Mouse (Mus musculus) hindbrain, embryonic 15.5 days (tissue): ENCODE measurements at regions not wholly inside any gene's neighbourhood (a gene's known extent, or its start where the extent isn't known, plus 50 kb on each side); places are given as distances from the start of the nearest gene placed in this dataset.

ENCODE experiments used
- ATAC-seq: fragments of 200-750 bp; cut with Nextera tagmentation; 2 replicates; pipeline ENCODE4 v1.8.0; 2017; ENCODE audit warnings: low read depth, moderate number of reproducible peaks, moderate TSS enrichment; ENCODE audit not compliant: low FRiP score
- H3K27ac ChIP-seq: fragments of 300-500 bp; sonication (generic); replicated peaks from 2 replicates; pipeline ENCODE4 v1.5.1; 2015; ENCODE audit warnings: mild to moderate bottlenecking, inconsistent platforms
- H3K27me3 ChIP-seq: fragments of 300-500 bp; sonication (generic); 2 replicates; pipeline ENCODE4 v1.6.1; 2015; ENCODE audit warnings: control low read depth, inconsistent platforms
- H3K36me3 ChIP-seq: fragments of 300-500 bp; sonication (generic); 2 replicates; pipeline ENCODE4 v1.6.1; 2015; ENCODE audit warnings: control low read depth, inconsistent platforms
- H3K4me1 ChIP-seq: fragments of 300-500 bp; sonication (generic); replicated peaks from 2 replicates; pipeline ENCODE4 v1.6.1; 2015; ENCODE audit warnings: control low read depth, inconsistent platforms
- H3K4me2 ChIP-seq: fragments of 300-500 bp; sonication (generic); 2 replicates; pipeline ENCODE4 v1.6.1; 2015; ENCODE audit warnings: moderate library complexity, mild to moderate bottlenecking, inconsistent platforms
- H3K4me3 ChIP-seq: fragments of 300-500 bp; sonication (generic); 2 replicates; pipeline ENCODE4 v1.5.1; 2015; ENCODE audit warnings: mild to moderate bottlenecking, inconsistent platforms
- H3K9ac ChIP-seq: fragments of 300-500 bp; sonication (generic); 2 replicates; pipeline ENCODE4 v1.6.1; 2015; ENCODE audit warnings: inconsistent platforms
- H3K9me3 ChIP-seq: fragments of 300-500 bp; sonication (generic); 2 replicates; pipeline ENCODE4 v1.6.1; 2016; ENCODE audit warnings: control low read depth, inconsistent platforms
- WGBS: fragments of 180-500 bp; shearing (Covaris S2); methylation state at CpG from one replicate; pipeline ENCODE4 v1.1.7; 2015; 5-methylcytosine and 5-hydroxymethylcytosine counted together

GRCm38 (mm10) chr13:90424541-90424940 is 335.1 kb upstream of the Xrcc4 start:
- Histone ChIP-seq H3K4me2 (no peak overlapping the region), H3K9me3 (no peaks in the 10 kb centered on the region), H3K4me1 (no peaks in the 10 kb centered on the region), H3K36me3 (no peaks in the 10 kb centered on the region), H3K27me3 (no peaks in the 10 kb centered on the region), H3K4me3 (no peak overlapping the region), H3K27ac (no peak overlapping the region), H3K9ac (no peak overlapping the region)
- ATAC-seq = no peak
- WGBS = 87% methylated on average over 5 of the region's 5 CpGs

GRCm38 (mm10) chr13:90420966-90421365 is 331.6 kb upstream of the Xrcc4 start:
- Histone ChIP-seq H3K4me2 (no peak overlapping the region), H3K9me3 (no peaks in the 10 kb centered on the region), H3K4me3 (no peak overlapping the region), H3K9ac (no peak overlapping the region), H3K27me3 (no peaks in the 10 kb centered on the region), H3K27ac (no peak overlapping the region), H3K4me1 (no peaks in the 10 kb centered on the region), H3K36me3 (no peaks in the 10 kb centered on the region)
- 49% methylated on average over 4 of the region's 4 CpGs for WGBS
- no peak for ATAC-seq

GRCm38 (mm10) chr13:90404392-90404791 is 315.0 kb upstream of the Xrcc4 start:
- Histone ChIP-seq H3K4me2 (no peak overlapping the region), H3K4me1 (no peaks in the 10 kb centered on the region), H3K9me3 (no peaks in the 10 kb centered on the region), H3K36me3 (no peaks in the 10 kb centered on the region), H3K27ac (no peak overlapping the region), H3K27me3 (no peaks in the 10 kb centered on the region), H3K9ac (no peak overlapping the region), H3K4me3 (no peak overlapping the region)
- WGBS = 88% methylated on average over 4 of the region's 4 CpGs
- no peak for ATAC-seq

- Histone ChIP-seq H3K4me3 (no peak overlapping the region), H3K9ac (no peak overlapping the region), H3K27me3 (no peaks in the 10 kb centered on the region), H3K27ac (no peak overlapping the region), H3K4me2 (no peak overlapping the region), H3K9me3 (no peaks in the 10 kb centered on the region), H3K4me1 (no peaks in the 10 kb centered on the region), H3K36me3 (no peaks in the 10 kb centered on the region)
- no peak for ATAC-seq
- 16% methylated on average over 1 of the region's 1 CpGs for WGBS
These were observed 312.7 kb upstream of the Xrcc4 start for GRCm38 (mm10) chr13:90402061-90402460.

- no peaks in the 10 kb centered on the region for H3K36me3 ChIP-seq
- H3K27me3 ChIP-seq = no peaks in the 10 kb centered on the region
- ATAC-seq = no peak
- H3K4me1 ChIP-seq = no peaks in the 10 kb centered on the region
- no peaks in the 10 kb centered on the region for H3K9me3 ChIP-seq
- no peak overlapping the region for H3K4me3 ChIP-seq
- H3K9ac ChIP-seq = no peak overlapping the region
- H3K27ac ChIP-seq = no peak overlapping the region
- H3K4me2 ChIP-seq = no peak overlapping the region
- 21% methylated on average over 1 of the region's 1 CpGs for WGBS
These were observed 312.1 kb upstream of the Xrcc4 start for GRCm38 (mm10) chr13:90401496-90401895.

GRCm38 (mm10) chr13:90395274-90396023 is 306.0 kb upstream of the Xrcc4 start:
- Histone ChIP-seq H3K27ac (no peak overlapping the region), H3K4me1 (0 out of 2 replicates have a peak, but pooled peaks cover 7% of the 10 kb centered on the region), H3K4me3 (no peak overlapping the region), H3K4me2 (no peak overlapping the region), H3K9me3 (no peaks in the 10 kb centered on the region), H3K27me3 (no peaks in the 10 kb centered on the region), H3K9ac (no peak overlapping the region), H3K36me3 (no peaks in the 10 kb centered on the region)
- 71% methylated on average over 8 of the region's 8 CpGs for WGBS
- no peak for ATAC-seq

GRCm38 (mm10) chr13:90394815-90395241 is 305.4 kb upstream of the Xrcc4 start:
- WGBS = 45% methylated on average over 5 of the region's 5 CpGs
- Histone ChIP-seq H3K4me3 (no peak overlapping the region), H3K4me1 (0 out of 2 replicates have a peak, but pooled peaks cover 7% of the 10 kb centered on the region), H3K9me3 (no peaks in the 10 kb centered on the region), H3K27me3 (no peaks in the 10 kb centered on the region), H3K27ac (no peak overlapping the region), H3K36me3 (no peaks in the 10 kb centered on the region), H3K9ac (no peak overlapping the region), H3K4me2 (no peak overlapping the region)
- ATAC-seq = peak; percentile 88

GRCm38 (mm10) chr13:90392415-90392814 is 303.0 kb upstream of the Xrcc4 start:
- no peak overlapping the region for H3K9ac ChIP-seq
- no peak overlapping the region for H3K4me2 ChIP-seq
- no peaks in the 10 kb centered on the region for H3K36me3 ChIP-seq
- no peak overlapping the region for H3K4me3 ChIP-seq
- H3K4me1 ChIP-seq = 0 out of 2 replicates have a peak, but pooled peaks cover 7% of the 10 kb centered on the region
- no peak overlapping the region for H3K27ac ChIP-seq
- ATAC-seq = no peak
- H3K27me3 ChIP-seq = no peaks in the 10 kb centered on the region
- no peaks in the 10 kb centered on the region for H3K9me3 ChIP-seq

- 53% methylated on average over 3 of the region's 3 CpGs for WGBS
- H3K36me3 ChIP-seq = no peaks in the 10 kb centered on the region
These were observed 287.2 kb upstream of the Xrcc4 start for GRCm38 (mm10) chr13:90376619-90377018.

GRCm38 (mm10) chr13:90376207-90376606 is 286.8 kb upstream of the Xrcc4 start:
- H3K27me3 ChIP-seq = no peaks in the 10 kb centered on the region
- no peak overlapping the region for H3K27ac ChIP-seq
- H3K36me3 ChIP-seq = no peaks in the 10 kb centered on the region
- no peak overlapping the region for H3K4me2 ChIP-seq
- WGBS = 48% methylated on average over 6 of the region's 6 CpGs
- no peak overlapping the region for H3K4me3 ChIP-seq
- no peaks in the 10 kb centered on the region for H3K9me3 ChIP-seq
- no peaks in the 10 kb centered on the region for H3K4me1 ChIP-seq
- peak; percentile 34; the same call in 1 of the 2 replicates for ATAC-seq
- no peak overlapping the region for H3K9ac ChIP-seq

More at GRCm38 (mm10) chr13:90376619-90377018, 287.2 kb upstream of the Xrcc4 start:
- H3K27me3 ChIP-seq = no peaks in the 10 kb centered on the region
- no peaks in the 10 kb centered on the region for H3K9me3 ChIP-seq
- ATAC-seq = 0 out of 2 replicates have a peak, but pooled peaks have one; percentile 42
- no peak overlapping the region for H3K4me2 ChIP-seq
- H3K4me3 ChIP-seq = no peak overlapping the region
- no peaks in the 10 kb centered on the region for H3K4me1 ChIP-seq
- no peak overlapping the region for H3K9ac ChIP-seq
- H3K27ac ChIP-seq = no peak overlapping the region

- Histone ChIP-seq H3K9ac (no peak overlapping the region), H3K4me1 (no peaks in the 10 kb centered on the region), H3K27ac (no peak overlapping the region), H3K4me3 (no peak overlapping the region), H3K27me3 (no peaks in the 10 kb centered on the region), H3K36me3 (no peaks in the 10 kb centered on the region), H3K4me2 (no peak overlapping the region), H3K9me3 (no peaks in the 10 kb centered on the region)
- 59% methylated on average over 4 of the region's 4 CpGs for WGBS
- ATAC-seq = no peak
These were observed 282.2 kb upstream of the Xrcc4 start for GRCm38 (mm10) chr13:90371415-90372150.

GRCm38 (mm10) chr13:90370746-90371414 is 281.5 kb upstream of the Xrcc4 start:
- Histone ChIP-seq H3K9me3 (no peaks in the 10 kb centered on the region), H3K4me2 (no peak overlapping the region), H3K4me1 (no peaks in the 10 kb centered on the region), H3K9ac (no peak overlapping the region), H3K27me3 (no peaks in the 10 kb centered on the region), H3K4me3 (no peak overlapping the region), H3K27ac (no peak overlapping the region), H3K36me3 (no peaks in the 10 kb centered on the region)
- WGBS = 84% methylated on average over 3 of the region's 3 CpGs
- peak; percentile 34; the same call in 1 of the 2 replicates for ATAC-seq
